Mouse (Mus musculus): ENCODE data around the gene Ptpn13.

- TF ChIP-seq CTCF (IDR thresholded peaks at IDR 0.05; ENCODE audit: low read depth, low read length) (no peak), POLR2A (IDR thresholded peaks at IDR 0.05; ENCODE audit: borderline replicate concordance, low read depth, low read length) (no peak)
Observed at GRCm38 (mm10) chr5:103513162-103513561, 88.2 kb downstream of the Ptpn13 start.

All from bone marrow macrophage, adult 2 months (primary cell).